Mouse (Mus musculus): ENCODE data around the gene Smg9. TPM values are rescaled to one million over a fixed set of nuclear protein-coding genes. Genes with fewer than 3 reads are reported as not detected.

Gene Smg9
- polyA plus RNA-seq (2016; fragmentation: Nextera tagmentation; extraction: Ambion mirVana) = 27.4 and 32.7 TPM in 2 replicates

DNA sequence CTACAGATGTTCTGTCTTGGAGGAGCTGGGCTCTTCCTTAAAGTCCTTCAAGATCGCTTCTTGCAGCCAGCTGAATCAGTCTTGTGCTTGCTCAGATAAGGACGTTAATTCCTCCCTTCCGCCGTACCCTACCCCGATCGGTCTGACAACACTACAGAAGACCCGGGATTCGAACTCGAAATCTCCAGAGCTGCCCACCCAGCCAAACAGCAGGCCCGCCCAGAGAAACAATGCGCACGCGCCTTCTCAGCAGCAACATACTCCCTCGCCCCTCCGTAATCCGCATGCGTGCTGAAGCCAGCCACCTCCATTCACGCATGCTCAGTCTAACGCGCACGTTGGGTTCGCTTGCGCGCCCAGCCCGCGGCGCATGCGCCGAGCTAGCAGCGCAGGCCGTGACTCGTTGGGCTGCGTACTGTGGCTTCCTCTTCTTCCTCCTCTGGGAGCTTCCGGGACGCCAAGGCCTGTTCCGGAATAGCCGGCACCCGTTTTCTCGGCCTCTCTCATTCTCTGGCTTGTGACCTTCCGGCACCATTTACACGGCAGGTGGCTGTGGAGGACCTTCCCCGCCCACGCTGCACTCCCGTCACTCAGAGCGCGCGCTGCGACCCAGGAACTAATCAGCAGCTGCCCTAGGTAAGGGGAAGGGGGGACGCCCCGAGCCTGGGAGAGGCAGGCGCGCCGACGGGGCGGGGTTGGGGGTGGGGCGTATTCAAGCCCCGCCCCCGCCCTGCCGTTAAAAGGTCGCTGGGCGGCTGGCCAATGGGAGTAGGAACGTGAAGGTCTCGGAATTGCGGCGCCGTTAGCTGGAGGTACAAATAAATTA lies at the start of gene Smg9:
TSS of gene Smg9 (plus strand) at position 364 of the 826 bp plus-strand sequence.
- Histone ChIP-seq H3K36me3 (peaks cover 36% of the 10 kb centered on the region), H3K9me3 (peaks cover 7% of the 10 kb centered on the region), H3K4me3 (peak within 1 kb of the TSS; percentile 70), H3K27me3 (ENCODE audit: insufficient read depth, poor library complexity, severe bottlenecking) (no peaks in the 10 kb centered on the region), H3K4me1 (replicated peaks) (peaks cover 12% of the 10 kb centered on the region), H3K27ac (peak within 1 kb of the TSS; percentile 96)
- WGBS = 3% methylated on average over 66 of the region's 66 CpGs
- peak; percentile 98 for DNase-seq (ENCODE audit: low spot score)

DNA sequence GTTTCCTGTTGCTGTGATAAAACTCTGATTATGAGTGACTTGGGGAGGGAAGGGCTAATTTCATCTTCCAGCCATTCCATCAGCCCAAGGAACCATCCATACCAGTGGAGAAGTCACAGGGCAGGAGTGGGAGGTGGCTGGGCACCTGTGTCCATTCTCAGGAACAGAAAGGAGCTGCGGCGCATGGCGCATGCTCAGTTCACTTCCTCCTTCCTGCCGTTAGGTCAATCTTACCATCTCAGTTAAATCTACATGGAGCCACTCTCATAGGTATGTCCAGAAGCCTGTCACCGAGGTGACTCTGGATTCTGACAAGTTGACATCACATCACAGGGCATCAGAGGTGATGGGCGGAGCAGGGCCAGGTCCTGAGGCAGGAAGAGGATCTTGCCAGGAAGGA lies 43.8 kb upstream of the Smg9 start:
- WGBS = 87% methylated on average over 6 of the region's 6 CpGs
- no peaks in the 10 kb centered on the region for H3K27me3 ChIP-seq (ENCODE audit: insufficient read depth, poor library complexity, severe bottlenecking)
- no peak overlapping the region for H3K4me3 ChIP-seq
- H3K4me1 ChIP-seq (replicated peaks) = no peaks in the 10 kb centered on the region
- no peak overlapping the region for H3K27ac ChIP-seq
- H3K36me3 ChIP-seq = no peaks in the 10 kb centered on the region
- peaks cover 19% of the 10 kb centered on the region for H3K9me3 ChIP-seq
- no peak for DNase-seq (ENCODE audit: low spot score)

DNA sequence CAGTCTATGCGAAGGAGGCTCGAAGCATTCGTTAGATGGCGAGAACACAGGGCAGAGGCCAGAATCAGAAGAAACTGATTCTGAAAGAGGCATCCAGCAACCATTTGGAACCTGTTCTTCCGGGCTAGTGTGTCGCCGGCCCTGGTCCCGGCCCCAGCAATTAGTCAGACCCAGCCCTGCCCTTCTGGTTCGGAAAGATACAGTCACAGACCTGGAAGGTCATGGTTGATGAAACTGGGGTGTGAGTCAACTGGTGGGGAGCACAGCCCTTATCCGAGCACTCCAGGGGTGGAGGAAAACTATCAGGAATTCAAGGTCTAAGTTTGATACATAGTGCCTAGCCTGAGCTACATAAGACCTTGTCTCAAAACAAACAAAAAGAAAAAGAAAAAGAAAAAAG lies 43.3 kb upstream of the Smg9 start:
- Histone ChIP-seq H3K27me3 (ENCODE audit: insufficient read depth, poor library complexity, severe bottlenecking) (no peaks in the 10 kb centered on the region), H3K36me3 (no peaks in the 10 kb centered on the region), H3K4me1 (replicated peaks) (no peaks in the 10 kb centered on the region), H3K4me3 (no peak overlapping the region), H3K27ac (no peak overlapping the region), H3K9me3 (peaks cover 20% of the 10 kb centered on the region)
- no peak for DNase-seq (ENCODE audit: low spot score)
- WGBS = 83% methylated on average over 10 of the region's 10 CpGs

DNA sequence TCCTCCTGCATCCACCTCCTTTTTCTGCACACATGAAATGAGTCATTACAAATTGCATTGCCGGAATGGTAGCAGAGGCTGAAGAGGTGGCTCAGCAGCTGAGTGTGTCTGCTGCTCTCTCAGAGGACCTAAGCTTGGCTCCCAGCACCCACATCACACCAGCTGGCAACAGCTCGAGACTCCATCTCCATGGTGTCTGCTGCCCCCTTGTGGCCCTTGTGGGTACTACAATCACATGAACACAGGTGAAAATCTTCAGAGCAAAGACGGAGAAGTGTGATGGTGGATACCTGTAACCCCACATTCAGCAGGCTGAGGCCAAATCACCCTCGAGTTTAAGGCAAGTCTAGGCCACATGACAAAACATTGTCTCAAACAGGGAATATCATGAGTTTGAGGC lies 41.5 kb upstream of the Smg9 start:
- Histone ChIP-seq H3K27ac (no peak overlapping the region), H3K36me3 (no peaks in the 10 kb centered on the region), H3K4me1 (replicated peaks) (no peaks in the 10 kb centered on the region), H3K9me3 (peaks cover 23% of the 10 kb centered on the region), H3K27me3 (ENCODE audit: insufficient read depth, poor library complexity, severe bottlenecking) (no peaks in the 10 kb centered on the region; the same call in 1 of the 2 replicates), H3K4me3 (no peak overlapping the region)
- no peak for DNase-seq (ENCODE audit: low spot score)
- WGBS = 52% methylated on average over 4 of the region's 4 CpGs

DNA sequence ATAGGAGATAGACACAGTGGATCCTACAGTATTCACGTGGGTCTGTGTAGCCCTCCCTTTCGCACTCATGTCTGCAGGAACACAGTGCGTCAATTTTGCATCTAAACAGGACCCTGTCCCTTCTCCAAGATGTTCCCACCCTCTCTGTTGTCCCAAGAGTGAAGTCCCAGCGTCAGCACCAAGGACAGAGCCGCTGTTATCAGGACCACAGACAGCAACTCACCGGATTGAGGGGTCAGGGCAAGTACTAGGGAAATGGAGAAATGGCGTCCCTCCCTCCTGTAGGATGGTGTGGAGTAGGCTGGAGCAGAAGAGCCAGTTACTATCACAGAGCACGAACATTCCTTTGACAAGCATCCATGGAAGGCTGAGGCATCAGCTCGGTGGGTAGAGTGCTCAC lies 40.1 kb upstream of the Smg9 start:
- Histone ChIP-seq H3K4me1 (replicated peaks) (no peaks in the 10 kb centered on the region), H3K9me3 (peaks cover 23% of the 10 kb centered on the region), H3K27ac (no peak overlapping the region), H3K27me3 (ENCODE audit: insufficient read depth, poor library complexity, severe bottlenecking) (no peaks in the 10 kb centered on the region; the same call in 1 of the 2 replicates), H3K36me3 (no peaks in the 10 kb centered on the region), H3K4me3 (no peak overlapping the region)
- 26% methylated on average over 9 of the region's 9 CpGs for WGBS
- DNase-seq (ENCODE audit: low spot score) = peak; percentile 51

DNA sequence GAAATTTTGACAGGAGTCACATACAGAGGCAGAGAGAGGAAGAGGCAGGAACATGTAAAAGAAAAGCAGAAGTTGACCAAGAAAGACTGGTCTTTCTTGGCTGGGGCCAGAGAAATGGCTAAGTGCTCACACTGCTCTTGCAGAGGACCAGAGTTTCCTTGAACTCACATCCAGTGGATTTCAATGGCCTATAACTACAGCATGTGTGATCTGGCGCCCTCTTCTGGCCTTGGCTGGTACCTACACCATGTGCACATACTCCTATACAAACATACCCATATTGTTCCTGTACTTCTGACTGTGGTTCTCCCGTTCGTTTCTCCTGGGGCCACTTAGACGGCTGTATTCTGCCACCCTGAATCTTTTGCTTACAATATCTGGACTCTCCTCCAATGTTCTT lies 38.4 kb upstream of the Smg9 start:
- no peak for DNase-seq (ENCODE audit: low spot score)
- Histone ChIP-seq H3K27me3 (ENCODE audit: insufficient read depth, poor library complexity, severe bottlenecking) (no peaks in the 10 kb centered on the region; the same call in 1 of the 2 replicates), H3K9me3 (peaks cover 23% of the 10 kb centered on the region), H3K4me3 (no peak overlapping the region), H3K27ac (no peak overlapping the region), H3K36me3 (no peaks in the 10 kb centered on the region), H3K4me1 (replicated peaks) (peaks cover 3% of the 10 kb centered on the region; the same call in 1 of the 2 replicates)
- 63% methylated on average over 4 of the region's 4 CpGs for WGBS

DNA sequence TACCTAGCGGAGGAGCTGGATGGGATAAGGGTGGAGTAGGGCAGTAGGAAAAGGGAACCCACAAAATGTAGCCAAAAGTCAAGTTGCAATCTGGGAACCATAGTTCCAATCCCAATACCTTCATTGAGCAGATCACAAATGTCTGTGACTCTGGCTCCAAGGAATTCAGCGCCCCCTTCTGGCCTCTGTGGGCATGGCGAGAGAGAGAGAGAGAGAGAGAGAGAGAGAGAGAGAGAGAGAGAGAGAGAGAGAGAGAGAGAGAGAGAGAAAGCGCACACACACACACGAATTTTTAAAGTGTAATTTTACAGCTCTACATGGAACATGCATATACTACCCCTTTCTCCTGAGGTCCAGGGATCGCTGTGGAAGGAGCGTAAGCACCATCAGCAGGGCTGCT lies 36.2 kb upstream of the Smg9 start:
- H3K9me3 ChIP-seq = peaks cover 8% of the 10 kb centered on the region; the same call in 1 of the 2 replicates
- peak; percentile 44 for DNase-seq (ENCODE audit: low spot score)
- H3K36me3 ChIP-seq = no peaks in the 10 kb centered on the region
- peaks cover 3% of the 10 kb centered on the region; the same call in 1 of the 2 replicates for H3K4me1 ChIP-seq (replicated peaks)
- no peak overlapping the region for H3K27ac ChIP-seq
- no peak overlapping the region for H3K4me3 ChIP-seq
- no peaks in the 10 kb centered on the region; the same call in 1 of the 2 replicates for H3K27me3 ChIP-seq (ENCODE audit: insufficient read depth, poor library complexity, severe bottlenecking)
- 27% methylated on average over 7 of the region's 7 CpGs for WGBS

DNA sequence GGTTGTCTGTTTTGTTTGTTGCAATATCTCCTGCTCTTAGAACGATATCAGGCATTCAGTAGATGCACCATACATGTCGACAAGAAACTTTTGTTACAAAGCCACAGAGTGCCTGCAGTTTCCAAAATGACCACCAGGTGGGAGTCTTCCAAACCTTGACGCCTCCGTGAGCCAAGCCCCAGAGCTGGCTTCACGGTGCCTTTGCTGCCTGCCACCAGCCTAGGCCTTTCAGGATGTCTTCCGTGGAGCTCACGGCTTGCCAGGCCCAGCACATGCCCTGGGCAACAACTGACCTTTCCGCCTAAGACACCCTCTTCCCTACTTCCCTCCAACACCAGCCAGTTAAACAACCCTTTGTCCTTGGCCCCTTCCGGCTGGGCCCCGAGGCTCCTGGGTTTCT lies 34.6 kb upstream of the Smg9 start:
- no peak overlapping the region for H3K4me3 ChIP-seq
- H3K27me3 ChIP-seq (ENCODE audit: insufficient read depth, poor library complexity, severe bottlenecking) = no peaks in the 10 kb centered on the region; the same call in 1 of the 2 replicates
- H3K9me3 ChIP-seq = peaks cover 8% of the 10 kb centered on the region; the same call in 1 of the 2 replicates
- H3K27ac ChIP-seq = peak overlapping the region; percentile 69
- H3K36me3 ChIP-seq = no peaks in the 10 kb centered on the region
- DNase-seq (ENCODE audit: low spot score) = peak; percentile 85
- peaks cover 3% of the 10 kb centered on the region; the same call in 1 of the 2 replicates for H3K4me1 ChIP-seq (replicated peaks)
- WGBS = 23% methylated on average over 10 of the region's 10 CpGs

DNA sequence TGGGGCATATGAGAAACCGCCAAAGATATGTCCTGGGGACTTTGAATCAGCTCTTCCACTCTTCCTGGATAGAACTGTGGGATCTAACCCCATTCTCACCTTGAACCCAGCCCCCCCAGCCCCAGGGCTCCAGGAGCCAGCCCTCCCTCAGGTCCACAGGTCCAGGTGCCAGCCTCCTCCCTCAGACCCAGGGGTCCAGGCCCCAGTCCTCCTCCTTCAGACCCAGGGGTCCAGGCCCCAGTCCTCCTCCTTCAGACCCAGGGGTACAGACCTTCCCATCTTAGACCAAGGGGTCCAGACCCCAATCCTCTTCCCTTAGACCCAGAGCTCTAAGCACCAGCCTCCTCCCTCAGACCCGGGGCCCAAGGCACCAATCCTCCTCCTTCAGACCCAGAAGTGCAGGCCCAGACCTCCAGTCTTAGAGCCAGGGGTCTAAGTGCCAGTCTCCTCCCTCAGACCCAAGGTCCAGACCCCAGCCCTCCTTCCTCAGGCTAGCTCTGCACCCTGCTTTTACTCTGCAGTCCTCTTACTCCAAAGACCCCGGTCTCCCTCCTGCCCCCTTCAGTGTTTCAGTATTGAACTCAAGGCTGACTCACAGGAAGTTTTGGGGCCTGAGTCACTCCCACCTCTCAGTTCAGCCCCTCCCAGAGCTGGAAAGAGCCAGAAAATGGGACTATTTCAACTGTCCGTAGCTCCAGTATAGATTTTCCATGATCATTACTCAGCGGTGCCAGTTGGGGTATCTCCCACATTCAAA lies 34.0 kb upstream of the Smg9 start:
- Histone ChIP-seq H3K36me3 (no peaks in the 10 kb centered on the region), H3K4me3 (no peak overlapping the region), H3K9me3 (peaks cover 8% of the 10 kb centered on the region; the same call in 1 of the 2 replicates), H3K27ac (peak overlapping the region; percentile 69), H3K27me3 (ENCODE audit: insufficient read depth, poor library complexity, severe bottlenecking) (no peaks in the 10 kb centered on the region; the same call in 1 of the 2 replicates), H3K4me1 (replicated peaks) (peaks cover 7% of the 10 kb centered on the region; the same call in 1 of the 2 replicates)
- DNase-seq (ENCODE audit: low spot score) = no peak
- 80% methylated on average over 5 of the region's 5 CpGs for WGBS

DNA sequence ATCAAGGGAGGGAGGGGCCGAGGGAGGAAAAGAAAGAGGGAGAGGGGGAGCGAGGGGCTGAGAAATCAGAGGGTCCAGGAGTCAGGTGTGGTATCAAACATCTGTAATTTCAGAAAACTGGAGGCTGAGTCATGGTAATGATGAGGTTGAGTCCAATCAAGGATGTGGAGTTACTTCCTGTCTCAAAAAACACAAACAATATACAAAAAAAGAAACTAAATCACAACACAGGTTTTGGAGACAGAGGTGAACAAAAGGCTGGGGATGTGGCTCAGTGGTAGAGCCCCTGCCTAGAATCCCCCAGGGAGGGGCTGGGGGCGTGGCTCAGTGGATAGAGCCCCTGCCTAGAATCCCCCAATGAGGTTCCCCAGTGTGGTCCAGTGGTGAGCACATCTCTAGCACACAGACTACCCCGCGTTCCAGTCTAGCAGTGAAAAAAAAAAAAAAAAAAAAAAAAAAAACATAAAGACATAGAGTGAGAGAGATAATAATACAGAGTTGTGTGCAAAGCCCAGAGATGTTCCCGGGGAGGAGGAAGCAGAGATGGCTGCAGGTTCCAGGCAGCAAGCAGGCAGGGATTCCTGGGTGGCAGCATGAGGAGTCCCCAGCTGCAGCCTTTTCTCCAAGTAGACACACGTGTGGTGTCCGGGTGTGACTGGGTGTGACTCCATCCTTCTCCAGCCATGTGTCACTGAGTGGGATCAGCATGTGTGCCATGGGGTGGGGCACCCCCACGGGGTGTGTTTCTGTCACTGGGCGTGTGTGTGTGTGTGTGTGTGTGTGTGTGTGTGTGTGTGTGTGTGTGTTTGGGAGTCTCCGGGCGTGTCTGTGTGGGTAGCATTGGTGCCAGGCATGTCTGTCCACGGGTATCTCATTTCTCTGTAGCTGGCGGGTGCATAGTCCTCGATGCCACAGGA lies 32.4 kb upstream of the Smg9 start:
- Histone ChIP-seq H3K9me3 (peaks cover 6% of the 10 kb centered on the region; the same call in 1 of the 2 replicates), H3K27ac (no peak overlapping the region), H3K27me3 (ENCODE audit: insufficient read depth, poor library complexity, severe bottlenecking) (no peaks in the 10 kb centered on the region; the same call in 1 of the 2 replicates), H3K4me1 (replicated peaks) (peaks cover 7% of the 10 kb centered on the region; the same call in 1 of the 2 replicates), H3K36me3 (no peaks in the 10 kb centered on the region), H3K4me3 (no peak overlapping the region)
- DNase-seq (ENCODE audit: low spot score) = no peak
- 82% methylated on average over 15 of the region's 15 CpGs for WGBS

DNA sequence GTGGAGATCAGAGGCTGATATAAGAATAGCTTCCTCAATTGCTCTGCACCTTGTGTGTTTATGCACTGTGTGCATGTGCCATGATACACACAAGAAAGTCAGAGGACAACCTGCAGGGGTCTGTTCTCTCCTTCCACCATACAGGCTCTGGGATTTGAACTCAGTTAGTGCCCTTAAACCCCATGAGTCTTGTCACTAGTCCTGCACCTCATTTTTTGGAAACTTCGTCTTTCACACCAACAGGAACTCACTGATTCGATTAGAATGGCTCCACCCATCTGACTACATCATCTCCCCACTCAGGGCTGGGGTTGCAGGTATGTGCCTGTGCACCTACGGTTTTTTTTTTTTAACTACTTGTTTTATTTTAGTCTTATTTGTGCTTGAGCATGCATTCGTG lies 31.2 kb upstream of the Smg9 start:
- Histone ChIP-seq H3K4me1 (replicated peaks) (peaks cover 12% of the 10 kb centered on the region), H3K36me3 (no peaks in the 10 kb centered on the region), H3K9me3 (peaks cover 3% of the 10 kb centered on the region; the same call in 1 of the 2 replicates), H3K4me3 (no peak overlapping the region), H3K27me3 (ENCODE audit: insufficient read depth, poor library complexity, severe bottlenecking) (no peaks in the 10 kb centered on the region; the same call in 1 of the 2 replicates), H3K27ac (no peak overlapping the region)
- DNase-seq (ENCODE audit: low spot score) = no peak
- 70% methylated on average over 4 of the region's 4 CpGs for WGBS

DNA sequence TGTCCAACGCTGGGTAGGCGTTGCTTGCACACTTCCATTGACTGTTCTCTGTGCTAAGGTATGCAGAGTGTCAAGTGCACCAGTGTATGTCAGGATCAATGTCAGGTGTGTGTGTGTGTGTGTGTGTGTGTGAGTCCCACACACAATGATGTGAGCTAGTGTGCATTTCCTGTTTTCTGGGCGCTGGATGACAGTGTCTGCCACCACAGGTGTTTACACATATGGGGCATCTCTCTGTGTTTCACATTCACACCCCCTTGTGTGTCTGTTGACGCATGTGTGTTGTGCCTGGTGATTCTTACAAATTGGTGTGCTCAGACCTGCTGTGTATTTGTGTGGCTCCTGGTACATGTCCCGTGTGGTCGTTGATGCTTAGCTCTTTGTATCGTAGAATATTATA lies 30.5 kb upstream of the Smg9 start:
- Histone ChIP-seq H3K9me3 (peaks cover 3% of the 10 kb centered on the region; the same call in 1 of the 2 replicates), H3K27me3 (ENCODE audit: insufficient read depth, poor library complexity, severe bottlenecking) (no peaks in the 10 kb centered on the region; the same call in 1 of the 2 replicates), H3K4me1 (replicated peaks) (peaks cover 18% of the 10 kb centered on the region), H3K36me3 (no peaks in the 10 kb centered on the region), H3K4me3 (no peak overlapping the region), H3K27ac (no peak overlapping the region)
- DNase-seq (ENCODE audit: low spot score) = no peak
- WGBS = 89% methylated on average over 7 of the region's 7 CpGs

All from hindbrain, embryonic 10.5 days (tissue).